Mouse (Mus musculus) liver, adult 2 months (tissue): ENCODE data around the gene Prss56.

Experiments used
- CTCF ChIP-seq: fragments of 200-500 bp; IDR thresholded peaks from 2 replicates; pipeline ENCODE4 v1.5.1; 2011; ENCODE audit warnings: low read depth, low read length, control low read depth
- POLR2A ChIP-seq: fragments of 200-500 bp; IDR thresholded peaks from 2 replicates; pipeline ENCODE4 v1.6.1; 2011; ENCODE audit warnings: low read length, control low read depth; ENCODE audit not compliant: insufficient read depth; ENCODE audit errors: extremely low read depth

DNA sequence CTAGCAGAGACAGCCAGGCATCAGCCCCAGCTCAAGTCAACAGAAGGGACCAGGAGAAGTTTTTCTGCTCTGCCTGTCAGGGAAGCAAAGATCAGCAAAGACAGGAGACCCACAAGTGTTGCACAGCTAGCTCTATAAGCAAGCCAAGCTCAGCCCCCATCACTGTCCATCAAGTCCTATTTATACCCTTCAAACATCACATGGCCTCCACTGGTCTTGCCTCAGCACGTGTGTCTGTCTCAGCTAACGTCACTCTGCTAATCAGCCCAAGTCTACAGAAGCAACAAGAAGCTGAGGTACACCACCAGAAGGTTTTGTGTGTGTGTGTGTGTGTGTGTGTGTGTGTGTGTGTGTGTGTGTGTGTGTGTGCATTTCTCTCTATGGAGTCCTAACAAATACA is 17.7 kb downstream of the Prss56 start:
- TF ChIP-seq CTCF (no peak), POLR2A (no peak)
